Mouse (Mus musculus): ENCODE results near the gene Slc10a2. TPM values are rescaled to one million over a fixed set of nuclear protein-coding genes. Genes with fewer than 3 reads are reported as not detected.

Slc10a2 gene
- polyA plus RNA-seq, 1 experiment from 2014 or later, result not detected

DNA sequence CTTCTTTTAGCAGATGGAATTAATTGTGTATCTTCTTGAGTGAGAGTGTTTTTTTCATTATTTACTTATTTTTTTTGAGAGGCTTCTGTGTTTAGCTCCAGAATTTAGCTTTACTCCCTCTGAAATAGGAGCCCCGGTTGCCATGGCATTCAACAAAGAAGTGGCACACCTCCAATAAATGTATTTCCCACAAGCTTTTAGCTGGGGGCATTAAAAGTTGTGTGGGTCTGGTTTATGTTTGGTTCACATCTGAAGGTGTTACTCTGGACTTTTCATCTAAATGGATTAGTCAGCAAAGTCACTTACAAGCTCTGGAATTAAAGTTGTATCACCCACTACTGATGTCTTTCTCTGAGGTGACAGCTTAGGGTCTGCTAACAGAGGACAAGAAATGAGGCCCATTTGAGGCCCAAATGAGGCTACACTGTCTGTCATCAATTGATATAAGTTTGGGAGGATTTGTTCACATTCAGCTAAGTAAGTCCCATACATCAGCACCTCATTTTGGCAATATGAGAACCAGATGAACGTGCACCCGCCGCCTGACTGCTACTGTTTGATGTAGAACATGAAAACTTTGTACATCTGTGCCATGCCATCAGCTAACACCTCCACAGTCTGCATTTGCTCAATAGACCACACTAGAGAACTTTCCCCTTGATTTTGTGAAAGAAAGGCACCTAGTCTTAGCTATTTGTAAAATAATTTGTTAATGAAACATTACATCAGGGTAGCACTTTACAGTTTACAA, 66.2 kb downstream of the Slc10a2 start:
- WGBS, result 39% methylated on average over 4 of the region's 4 CpGs
- Histone ChIP-seq H3K4me2 (ENCODE audit: low read depth, low read length) (no peak overlapping the region), H3K9ac (ENCODE audit: low read depth, low read length) (no peak overlapping the region), H3K36me3 (ENCODE audit: control insufficient read depth, insufficient read depth, low read length) (no peaks in the 10 kb centered on the region), H3K4me3 (ENCODE audit: low read depth, low read length) (no peak overlapping the region), H3K4me1 (ENCODE audit: control insufficient read depth, insufficient read depth, low read length) (no peaks in the 10 kb centered on the region), H3K9me3 (ENCODE audit: control insufficient read depth, low read length) (no peaks in the 10 kb centered on the region), H3K27ac (replicated peaks; ENCODE audit: low read depth, low read length) (no peak overlapping the region), H3K27me3 (replicated peaks; ENCODE audit: control insufficient read depth, insufficient read depth, low read length) (no peaks in the 10 kb centered on the region)
- DNase-seq (ENCODE audit: low spot score) (no peak), ATAC-seq (ENCODE audit: low read depth) (no peak)

Measured in embryonic facial prominence, embryonic 14.5 days (tissue).